Mouse (Mus musculus): ENCODE results near the gene Gstm2. TPM values are rescaled to one million over a fixed set of nuclear protein-coding genes. Genes with fewer than 3 reads are reported as not detected.

Gstm2 gene
- polyA plus RNA-seq, 1 experiment from 2014 or later, result 6.2 TPM

Other genes with a start within 250 kb of the Gstm2 start
- 2.3 and 7.6 TPM in 2 replicates for gene Csf1, start 226.0 kb downstream of the Gstm2 start, polyA plus RNA-seq (2014; fragmentation: Nextera tagmentation; extraction: Ambion mirVana)
- not detected in 2 replicates for gene Eps8l3, start 109.2 kb downstream of the Gstm2 start, polyA plus RNA-seq (2014; fragmentation: Nextera tagmentation; extraction: Ambion mirVana)
- gene Gstm5, start 90.6 kb downstream of the Gstm2 start, polyA plus RNA-seq (2014; fragmentation: Nextera tagmentation; extraction: Ambion mirVana), result 245 and 277 TPM in 2 replicates
- 83.0 and 85.0 TPM in 2 replicates for gene Gstm7, start 54.6 kb downstream of the Gstm2 start, polyA plus RNA-seq (2014; fragmentation: Nextera tagmentation; extraction: Ambion mirVana)
- 13.3 and 14.4 TPM in 2 replicates for gene Gstm6, start 42.7 kb downstream of the Gstm2 start, polyA plus RNA-seq (2014; fragmentation: Nextera tagmentation; extraction: Ambion mirVana)
- gene Gstm3, start 17.2 kb downstream of the Gstm2 start, polyA plus RNA-seq (2014; fragmentation: Nextera tagmentation; extraction: Ambion mirVana), result not detected in 2 replicates
- gene Gstm1, start 31.5 kb upstream of the Gstm2 start, polyA plus RNA-seq (2014; fragmentation: Nextera tagmentation; extraction: Ambion mirVana), result 58.9 and 87.2 TPM in 2 replicates
- 16.0 and 17.5 TPM in 2 replicates for gene Gstm4, start 58.4 kb upstream of the Gstm2 start, polyA plus RNA-seq (2014; fragmentation: Nextera tagmentation; extraction: Ambion mirVana)
- gene Ampd2, start 100.2 kb upstream of the Gstm2 start, polyA plus RNA-seq (2014; fragmentation: Nextera tagmentation; extraction: Ambion mirVana), result 45.9 and 53.3 TPM in 2 replicates
- gene Gnat2, start 106.3 kb upstream of the Gstm2 start, polyA plus RNA-seq (2014; fragmentation: Nextera tagmentation; extraction: Ambion mirVana), result 0.13 and 0.30 TPM in 2 replicates
- gene Gnai3, start 159.7 kb upstream of the Gstm2 start, polyA plus RNA-seq (2014; fragmentation: Nextera tagmentation; extraction: Ambion mirVana), result 107 and 150 TPM in 2 replicates
- gene Gpr61, start 168.4 kb upstream of the Gstm2 start, polyA plus RNA-seq (2014; fragmentation: Nextera tagmentation; extraction: Ambion mirVana), result 1.4 and 2.6 TPM in 2 replicates
- gene Amigo1, start 199.9 kb upstream of the Gstm2 start, polyA plus RNA-seq (2014; fragmentation: Nextera tagmentation; extraction: Ambion mirVana), result 10.2 and 10.3 TPM in 2 replicates
- gene Cyb561d1, start 214.8 kb upstream of the Gstm2 start, polyA plus RNA-seq (2014; fragmentation: Nextera tagmentation; extraction: Ambion mirVana), result 2.7 and 4.3 TPM in 2 replicates
- gene Atxn7l2, start 224.5 kb upstream of the Gstm2 start, polyA plus RNA-seq (2014; fragmentation: Nextera tagmentation; extraction: Ambion mirVana), result 26.5 and 27.9 TPM in 2 replicates
- gene Sypl2, start 240.2 kb upstream of the Gstm2 start, polyA plus RNA-seq (2014; fragmentation: Nextera tagmentation; extraction: Ambion mirVana), result 0.42 and 0.43 TPM in 2 replicates